Mouse (Mus musculus) forebrain, embryonic 12.5 days (tissue): Measurements from ENCODE around the gene Tbxa2r. TPM values are rescaled to one million over a fixed set of nuclear protein-coding genes. Genes with fewer than 3 reads are reported as not detected.

ENCODE experiments used
- ATAC-seq: fragments of 200-750 bp; cut with Nextera tagmentation; 2 replicates; pipeline ENCODE4 v1.8.0; 2017; ENCODE audit warnings: moderate TSS enrichment; ENCODE audit not compliant: low FRiP score
- H3K27ac ChIP-seq: fragments of 300-500 bp; sonication (generic); 2 replicates; pipeline ENCODE4 v1.5.1; 2016; ENCODE audit warnings: mild to moderate bottlenecking
- H3K27me3 ChIP-seq: fragments of 300-500 bp; sonication (generic); 2 replicates; pipeline ENCODE4 v1.6.1; 2016; ENCODE audit warnings: mild to moderate bottlenecking
- H3K36me3 ChIP-seq: fragments of 300-500 bp; sonication (generic); replicated peaks from 2 replicates; pipeline ENCODE4 v1.6.1; 2016; ENCODE audit warnings: mild to moderate bottlenecking
- H3K4me1 ChIP-seq: fragments of 300-500 bp; sonication (generic); 2 replicates; pipeline ENCODE4 v1.6.1; 2016
- H3K4me2 ChIP-seq: fragments of 300-500 bp; sonication (generic); 2 replicates; pipeline ENCODE4 v1.6.1; 2016; ENCODE audit warnings: mild to moderate bottlenecking, moderate library complexity
- H3K4me3 ChIP-seq: fragments of 300-500 bp; sonication (generic); replicated peaks from 2 replicates; pipeline ENCODE4 v1.5.1; 2016; ENCODE audit warnings: mild to moderate bottlenecking
- H3K9ac ChIP-seq: fragments of 300-500 bp; sonication (generic); 2 replicates; pipeline ENCODE4 v1.6.1; 2016; ENCODE audit warnings: mild to moderate bottlenecking
- H3K9me3 ChIP-seq: fragments of 300-500 bp; sonication (generic); 2 replicates; pipeline ENCODE4 v1.6.1; 2016
- WGBS: fragments of 180-500 bp; shearing (Covaris S2); methylation state at CpG from one replicate; pipeline ENCODE4 v1.1.7; 2016; 5-methylcytosine and 5-hydroxymethylcytosine counted together
- polyA plus RNA-seq: library from polyadenylated mRNA; unstranded; fragments of >200 nt; fragmentation: Nextera tagmentation; extraction: Ambion mirVana; gene quantifications from 2 replicates; pipeline ENCODE4 v1.2.1, GENCODE M21; 2016

Tbxa2r gene
- polyA plus RNA-seq, 1 experiment from 2014 or later = 2.1 TPM

- peak within 1 kb of the TSS; percentile 87; the same call in 1 of the 2 replicates for H3K4me3 ChIP-seq
- peaks cover 44% of the 10 kb centered on the region for H3K4me1 ChIP-seq
- H3K9me3 ChIP-seq = no peaks in the 10 kb centered on the region
- no peak within 1 kb of the TSS for H3K27ac ChIP-seq
- peaks cover 32% of the 10 kb centered on the region for H3K27me3 ChIP-seq
- 73% methylated on average over 9 of the region's 9 CpGs for WGBS
- peaks cover 12% of the 10 kb centered on the region; the same call in 1 of the 2 replicates for H3K36me3 ChIP-seq
- peak within 1 kb of the TSS; percentile 6; the same call in 1 of the 2 replicates for H3K4me2 ChIP-seq
- H3K9ac ChIP-seq = no peak within 1 kb of the TSS
- ATAC-seq = no peak
These were observed 36.9 kb upstream of the Tbxa2r start, which contains the start of gene Tjp3 for GRCm38 (mm10) chr10:81291511-81292104. Gene Tjp3 (minus strand): TSS chr10:81291581.

GRCm38 (mm10) chr10:81292554-81293333 is 35.8 kb upstream of the Tbxa2r start, which contains the start of gene Pip5k1c:
Gene Pip5k1c (plus strand): TSS chr10:81292963.
- Histone ChIP-seq H3K4me3 (peak within 1 kb of the TSS; percentile 87), H3K36me3 (peaks cover 12% of the 10 kb centered on the region; the same call in 1 of the 2 replicates), H3K4me2 (peak within 1 kb of the TSS; percentile 98), H3K4me1 (peaks cover 44% of the 10 kb centered on the region), H3K9ac (peak within 1 kb of the TSS; percentile 82), H3K9me3 (no peaks in the 10 kb centered on the region), H3K27me3 (peaks cover 31% of the 10 kb centered on the region), H3K27ac (peak within 1 kb of the TSS; percentile 91)
- WGBS = under 1% methylated on average over 74 of the region's 80 CpGs
- ATAC-seq = peak; percentile 95

GRCm38 (mm10) chr10:81293334-81294030 is 35.0 kb upstream of the Tbxa2r start:
- peak; percentile 13 for ATAC-seq
- peaks cover 39% of the 10 kb centered on the region for H3K4me1 ChIP-seq
- H3K36me3 ChIP-seq = peaks cover 12% of the 10 kb centered on the region; the same call in 1 of the 2 replicates
- H3K9ac ChIP-seq = peak overlapping the region; percentile 82
- 3% methylated on average over 25 of the region's 25 CpGs for WGBS
- no peaks in the 10 kb centered on the region for H3K9me3 ChIP-seq
- peak overlapping the region; percentile 98 for H3K4me2 ChIP-seq
- peak overlapping the region; percentile 91 for H3K27ac ChIP-seq
- H3K4me3 ChIP-seq = peak overlapping the region; percentile 87
- peaks cover 24% of the 10 kb centered on the region for H3K27me3 ChIP-seq

- Histone ChIP-seq H3K27ac (no peak overlapping the region), H3K4me2 (peak overlapping the region; percentile 98), H3K27me3 (peaks cover 21% of the 10 kb centered on the region), H3K9me3 (no peaks in the 10 kb centered on the region), H3K9ac (peak overlapping the region; percentile 82), H3K36me3 (peaks cover 12% of the 10 kb centered on the region; the same call in 1 of the 2 replicates), H3K4me1 (peaks cover 37% of the 10 kb centered on the region), H3K4me3 (peak overlapping the region; percentile 87)
- no peak for ATAC-seq
- WGBS = 79% methylated on average over 8 of the region's 8 CpGs
These were observed 34.1 kb upstream of the Tbxa2r start for GRCm38 (mm10) chr10:81294442-81294841.

GRCm38 (mm10) chr10:81295185-81295584 is 33.3 kb upstream of the Tbxa2r start:
- H3K9me3 ChIP-seq = no peaks in the 10 kb centered on the region
- H3K27me3 ChIP-seq = peaks cover 13% of the 10 kb centered on the region
- H3K4me3 ChIP-seq = no peak overlapping the region
- ATAC-seq = no peak
- 0 out of 2 replicates have a peak overlapping the region, but pooled peaks have one; percentile 30 for H3K9ac ChIP-seq
- H3K36me3 ChIP-seq = peaks cover 12% of the 10 kb centered on the region; the same call in 1 of the 2 replicates
- peaks cover 40% of the 10 kb centered on the region for H3K4me1 ChIP-seq
- H3K27ac ChIP-seq = no peak overlapping the region
- 93% methylated on average over 6 of the region's 6 CpGs for WGBS
- H3K4me2 ChIP-seq = peak overlapping the region; percentile 98; the same call in 1 of the 2 replicates

GRCm38 (mm10) chr10:81297246-81297645 is 31.3 kb upstream of the Tbxa2r start:
- WGBS = 84% methylated on average over 6 of the region's 6 CpGs
- no peak overlapping the region for H3K27ac ChIP-seq

GRCm38 (mm10) chr10:81297845-81298244 is 30.7 kb upstream of the Tbxa2r start:
- H3K27me3 ChIP-seq = no peaks in the 10 kb centered on the region
- peaks cover 12% of the 10 kb centered on the region; the same call in 1 of the 2 replicates for H3K36me3 ChIP-seq
- no peaks in the 10 kb centered on the region for H3K9me3 ChIP-seq
- no peak overlapping the region for H3K9ac ChIP-seq
- no peak overlapping the region for H3K4me3 ChIP-seq
- 84% methylated on average over 10 of the region's 10 CpGs for WGBS
- H3K27ac ChIP-seq = no peak overlapping the region
- peaks cover 44% of the 10 kb centered on the region for H3K4me1 ChIP-seq
- no peak for ATAC-seq
- no peak overlapping the region for H3K4me2 ChIP-seq

More at GRCm38 (mm10) chr10:81297246-81297645, 31.3 kb upstream of the Tbxa2r start:
- no peak overlapping the region for H3K4me2 ChIP-seq
- H3K9ac ChIP-seq = no peak overlapping the region
- no peak for ATAC-seq
- no peak overlapping the region for H3K4me3 ChIP-seq
- H3K4me1 ChIP-seq = peaks cover 38% of the 10 kb centered on the region
- no peaks in the 10 kb centered on the region for H3K9me3 ChIP-seq
- H3K27me3 ChIP-seq = no peaks in the 10 kb centered on the region; the same call in 1 of the 2 replicates
- peaks cover 12% of the 10 kb centered on the region; the same call in 1 of the 2 replicates for H3K36me3 ChIP-seq

- Histone ChIP-seq H3K4me2 (no peak overlapping the region), H3K27ac (no peak overlapping the region), H3K27me3 (no peaks in the 10 kb centered on the region), H3K9me3 (no peaks in the 10 kb centered on the region), H3K36me3 (peaks cover 12% of the 10 kb centered on the region; the same call in 1 of the 2 replicates), H3K4me1 (peaks cover 49% of the 10 kb centered on the region), H3K4me3 (no peak overlapping the region), H3K9ac (no peak overlapping the region)
- ATAC-seq = no peak
- 96% methylated on average over 17 of the region's 17 CpGs for WGBS
These were observed 30.0 kb upstream of the Tbxa2r start for GRCm38 (mm10) chr10:81298369-81299100.

- no peak overlapping the region for H3K4me3 ChIP-seq
- WGBS = 88% methylated on average over 14 of the region's 14 CpGs
- peaks cover 12% of the 10 kb centered on the region; the same call in 1 of the 2 replicates for H3K36me3 ChIP-seq
- no peak for ATAC-seq
- no peak overlapping the region for H3K4me2 ChIP-seq
- no peaks in the 10 kb centered on the region for H3K9me3 ChIP-seq
- no peaks in the 10 kb centered on the region for H3K27me3 ChIP-seq
- no peak overlapping the region for H3K27ac ChIP-seq
- H3K4me1 ChIP-seq = peaks cover 43% of the 10 kb centered on the region
- H3K9ac ChIP-seq = peak overlapping the region; percentile 7; the same call in 1 of the 2 replicates
These were observed 28.8 kb upstream of the Tbxa2r start for GRCm38 (mm10) chr10:81299585-81300351.

- H3K4me2 ChIP-seq = no peak overlapping the region
- peaks cover 11% of the 10 kb centered on the region; the same call in 1 of the 2 replicates for H3K36me3 ChIP-seq
- no peak overlapping the region for H3K27ac ChIP-seq
- H3K9ac ChIP-seq = no peak overlapping the region
- H3K27me3 ChIP-seq = no peaks in the 10 kb centered on the region
- ATAC-seq = no peak
- H3K4me1 ChIP-seq = peaks cover 37% of the 10 kb centered on the region
- WGBS = 85% methylated on average over 9 of the region's 9 CpGs
- no peak overlapping the region for H3K4me3 ChIP-seq
- no peaks in the 10 kb centered on the region for H3K9me3 ChIP-seq
These were observed 28.1 kb upstream of the Tbxa2r start for GRCm38 (mm10) chr10:81300352-81300907.
